Mouse (Mus musculus) 3T3-L1 (cell line): ENCODE results near the gene Cks1b.
A peak's percentile ranks its signal among the peaks of the same experiment; 100 is the strongest.

Experiments
- DNase-seq: peaks from one replicate; pipeline ENCODE4 v3.0.0-alpha.2; 2015; ENCODE audit warnings: low read depth, low spot score

The Cks1b gene

GRCm38 (mm10) chr3:89395806-89396653 is 22.2 kb downstream of the Cks1b start:
- DNase-seq, result peak; percentile 89

GRCm38 (mm10) chr3:89395419-89395805 is 22.8 kb downstream of the Cks1b start:
- DNase-seq, result no peak

- peak; percentile 95 for DNase-seq
Measured at GRCm38 (mm10) chr3:89394894-89395256, 23.3 kb downstream of the Cks1b start.

GRCm38 (mm10) chr3:89394006-89394893 is 23.9 kb downstream of the Cks1b start, which contains the start of gene Zbtb7b:
Zbtb7b (minus strand) TSS chr3:89394776.
- peak; percentile 87 for DNase-seq

DNA sequence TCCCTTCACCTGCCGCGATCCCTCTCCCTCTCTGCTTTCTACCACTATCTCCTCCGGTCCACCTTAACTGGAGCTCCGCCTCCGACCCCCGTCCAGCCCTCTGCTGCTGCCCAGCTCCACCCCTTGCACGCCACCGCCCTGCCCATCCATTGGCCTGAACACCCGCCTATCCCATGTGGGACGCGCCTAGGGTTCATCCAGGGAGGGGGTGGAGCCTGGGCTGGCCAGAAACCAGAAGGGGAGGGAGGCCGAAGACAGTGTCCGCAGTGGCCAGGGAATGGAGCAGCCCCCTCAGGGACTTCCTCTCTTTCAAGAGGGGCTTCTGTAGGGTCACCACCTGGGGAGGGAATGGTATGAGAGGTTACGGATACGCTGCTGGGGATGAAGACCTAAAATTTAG is 24.6 kb downstream of the Cks1b start:
- peak; percentile 99 for DNase-seq

- DNase-seq, result peak; percentile 53
Measured at GRCm38 (mm10) chr3:89392871-89393311, 25.3 kb downstream of the Cks1b start.

DNA sequence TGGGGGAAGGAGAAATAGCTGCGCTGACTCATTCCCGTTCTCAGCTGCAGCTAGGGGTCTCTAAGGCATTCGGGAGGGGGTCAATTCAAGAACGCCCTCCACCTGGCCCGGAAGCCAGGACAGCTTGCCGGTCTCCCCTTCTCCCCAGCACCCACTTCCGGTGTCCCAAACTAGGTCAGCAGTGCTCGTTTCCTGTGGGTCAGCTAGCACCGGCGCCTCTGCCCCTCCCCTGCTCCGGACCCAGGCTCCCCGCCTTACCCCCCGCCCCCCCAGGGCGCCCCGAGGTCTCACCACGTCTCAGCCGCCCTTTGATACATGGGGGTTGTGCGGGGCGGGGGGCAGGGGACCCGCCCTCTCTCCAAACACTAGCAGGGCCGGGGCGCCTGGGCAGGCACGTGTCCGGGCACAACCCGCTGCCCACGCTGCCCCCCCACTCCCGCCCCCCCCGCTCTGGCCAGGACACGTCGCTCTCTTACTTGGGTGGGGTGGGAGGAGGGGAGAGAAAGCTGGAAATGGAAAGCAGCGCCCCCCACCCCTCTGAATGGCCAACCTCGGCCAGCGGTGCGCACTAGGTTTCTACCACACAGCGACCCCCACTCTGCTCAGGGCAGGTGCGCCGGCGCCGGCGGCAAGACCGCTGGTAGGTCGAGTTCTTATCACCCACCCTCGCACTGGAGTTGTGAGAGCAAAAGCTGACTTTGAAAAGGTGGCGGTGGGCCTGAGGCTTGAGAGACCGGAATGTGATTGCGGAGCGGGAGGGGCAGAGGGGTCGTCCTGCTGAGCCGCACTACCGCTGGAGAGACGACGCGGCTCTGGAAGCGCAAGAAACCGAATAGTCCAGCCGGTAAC is 26.3 kb downstream of the Cks1b start:
- peak; percentile 83 for DNase-seq

DNA sequence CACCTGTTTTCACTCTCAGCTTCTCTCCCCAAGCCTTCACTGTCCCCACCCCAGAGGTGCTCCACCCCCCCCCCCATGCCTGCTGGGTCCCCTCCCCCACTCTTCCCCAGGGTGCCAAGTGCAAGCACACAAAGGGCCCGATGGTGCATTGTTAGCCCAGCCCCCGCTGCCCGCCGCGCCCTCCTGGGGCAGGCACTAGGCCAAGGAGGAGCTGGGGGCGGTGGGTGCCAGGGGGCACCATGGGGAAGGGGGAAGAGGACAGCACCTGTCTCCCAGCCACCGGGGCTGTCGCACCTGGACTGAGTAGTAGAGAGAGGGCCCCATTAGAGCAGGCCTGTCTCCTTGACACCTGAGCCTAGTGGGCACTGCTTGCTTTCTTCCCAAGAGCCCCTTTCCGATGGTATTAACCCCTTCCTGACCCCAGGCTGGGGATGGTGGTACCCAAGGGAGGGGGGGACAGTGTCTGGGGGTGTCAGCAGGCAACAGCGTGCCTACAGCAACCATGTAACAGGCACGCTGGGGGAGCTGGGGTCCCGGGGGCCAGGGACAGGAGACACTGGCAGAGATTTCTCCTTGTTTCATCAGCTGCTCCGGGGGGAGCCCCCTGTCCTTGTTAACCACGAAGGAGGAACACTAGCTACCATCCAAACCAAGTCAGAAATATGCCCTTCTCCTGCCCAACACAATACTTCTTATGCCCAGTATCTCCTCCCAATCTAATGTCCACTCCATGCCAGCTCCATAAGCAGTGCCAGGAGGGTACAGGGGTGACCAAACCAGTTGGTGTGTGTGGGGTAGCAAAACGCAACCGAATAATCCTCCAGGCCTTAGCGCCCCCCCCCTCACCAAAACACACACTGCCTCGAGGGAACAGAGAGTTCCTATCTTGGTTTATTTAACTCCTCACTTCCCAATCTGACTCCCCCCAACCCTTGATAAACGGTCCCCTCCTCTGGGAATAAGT is 27.2 kb downstream of the Cks1b start:
- peak; percentile 64 for DNase-seq

GRCm38 (mm10) chr3:89390111-89390515 is 28.1 kb downstream of the Cks1b start:
- DNase-seq, result peak; percentile 72

DNA sequence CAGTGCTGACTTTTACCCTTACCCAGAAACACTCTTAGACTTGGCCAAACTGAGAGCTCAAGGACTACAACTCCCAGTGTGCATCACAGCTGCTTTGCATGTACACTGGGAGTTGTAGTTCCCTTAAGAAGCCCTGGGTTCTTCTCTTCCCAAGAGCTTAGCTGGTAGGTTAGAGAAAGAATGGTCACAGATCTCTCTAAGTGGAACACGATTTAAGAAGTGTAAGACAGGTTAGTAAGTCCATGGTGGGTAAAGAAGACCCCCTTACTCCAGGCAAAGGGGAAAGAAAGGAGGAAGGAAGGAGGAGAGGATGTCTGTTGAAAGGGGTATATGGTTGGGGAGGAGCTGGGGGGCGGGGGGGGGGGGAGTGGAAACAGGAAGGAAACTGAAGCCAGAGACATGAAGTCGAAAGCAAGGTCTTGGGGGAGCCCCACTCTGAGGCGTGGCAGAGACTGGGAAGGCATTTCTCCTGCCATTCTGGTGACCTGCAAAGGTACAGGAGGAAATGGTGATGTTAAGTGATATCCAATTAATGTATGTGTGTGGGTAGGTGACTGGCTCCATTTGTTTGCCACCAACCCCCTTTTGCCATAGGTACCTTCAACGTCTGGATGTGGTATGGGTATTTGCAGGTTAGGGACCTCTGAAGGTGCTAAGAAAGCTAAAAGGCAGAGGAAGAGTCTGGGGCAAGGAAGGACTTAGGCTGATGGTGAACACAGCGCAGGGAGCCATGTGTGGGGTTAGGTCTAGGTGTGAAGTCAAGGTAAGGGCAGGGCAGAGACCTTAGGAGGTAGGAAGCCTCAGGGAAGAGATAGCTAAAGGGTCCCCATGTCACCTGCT is 29.1 kb downstream of the Cks1b start:
- peak; percentile 46 for DNase-seq

GRCm38 (mm10) chr3:89388134-89388881 is 29.9 kb downstream of the Cks1b start:
- DNase-seq, result no peak

- no peak for DNase-seq
Measured at GRCm38 (mm10) chr3:89387632-89388031, 30.6 kb downstream of the Cks1b start.

- no peak for DNase-seq
Measured at GRCm38 (mm10) chr3:89386438-89387420, 31.5 kb downstream of the Cks1b start.

GRCm38 (mm10) chr3:89385451-89385850 is 32.7 kb downstream of the Cks1b start:
- no peak for DNase-seq

GRCm38 (mm10) chr3:89384331-89385076 is 33.7 kb downstream of the Cks1b start:
- DNase-seq, result no peak

GRCm38 (mm10) chr3:89383651-89384255 is 34.4 kb downstream of the Cks1b start:
- DNase-seq, result no peak
